Mouse (Mus musculus): ENCODE measurements around the gene Bptf. TPM values are rescaled to one million over a fixed set of nuclear protein-coding genes. Genes with fewer than 3 reads are reported as not detected.

Bptf gene
- polyA plus RNA-seq, 1 experiment from 2014 or later = 8.3 TPM

DNA sequence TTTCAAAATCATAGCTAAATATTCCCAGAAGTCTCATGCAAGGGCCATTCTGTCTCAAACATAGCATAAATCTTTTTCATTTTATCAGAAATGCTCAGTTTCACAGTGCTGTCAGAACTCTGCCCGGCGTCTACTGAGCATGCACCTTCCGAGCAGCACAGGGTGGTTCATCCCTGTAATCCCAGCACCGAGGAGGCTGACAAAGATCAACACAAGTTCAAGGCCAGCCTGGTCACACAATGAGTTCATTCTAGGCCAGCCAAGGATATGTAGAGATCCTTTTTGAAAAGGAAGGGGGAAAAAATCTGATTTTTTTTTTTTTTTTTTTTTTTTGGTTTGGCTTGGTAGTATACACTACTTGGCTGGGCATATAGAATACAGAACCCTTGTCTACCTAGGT, 6.9 kb downstream of the Bptf start:
- Histone ChIP-seq H3K27ac (ENCODE audit: low read depth) (peak overlapping the region; percentile 62), H3K9ac (replicated peaks) (no peak overlapping the region), H3K4me3 (ENCODE audit: low read depth, low read length) (no peak overlapping the region), H3K36me3 (replicated peaks; ENCODE audit: insufficient read depth, low read length) (no peaks in the 10 kb centered on the region), H3K9me3 (ENCODE audit: low read length) (no peaks in the 10 kb centered on the region), H3K4me1 (ENCODE audit: insufficient read depth) (peaks cover 30% of the 10 kb centered on the region), H3K27me3 (ENCODE audit: insufficient read depth, low read length) (no peaks in the 10 kb centered on the region), H3K4me2 (ENCODE audit: low read depth, low read length) (no peak overlapping the region; the same call in 1 of the 2 replicates)
- TF ChIP-seq EP300 (IDR thresholded peaks at IDR 0.05; ENCODE audit: low read depth) = no peak
- TF ChIP-seq CTCF (IDR thresholded peaks at IDR 0.05; ENCODE audit: low read depth) = no peak
- DNase-seq (no peak), ATAC-seq (no peak)
- WGBS (ENCODE audit: insufficient replicate concordance) = 69% methylated on average over 4 of the region's 4 CpGs

DNA sequence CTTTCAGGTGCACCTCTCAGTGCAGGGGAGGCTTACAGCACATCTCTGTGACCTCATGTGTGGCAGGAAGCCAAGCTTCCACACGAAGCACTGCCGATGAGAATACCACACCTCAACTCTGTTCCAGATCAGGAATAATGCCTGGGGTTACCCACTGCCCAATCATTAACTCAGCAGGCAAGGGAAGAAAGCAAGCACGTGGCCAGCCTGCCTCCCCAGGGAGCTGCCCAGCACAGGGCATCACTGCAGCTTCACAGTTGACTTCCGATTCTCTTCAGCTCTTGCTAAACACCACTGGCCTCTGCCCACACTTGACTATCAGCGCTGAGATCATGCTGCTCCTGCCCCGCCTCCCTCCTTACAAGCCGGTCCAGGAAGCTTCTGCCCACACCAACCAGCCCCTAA, 7.6 kb downstream of the Bptf start:
- WGBS (ENCODE audit: insufficient replicate concordance) = 8% methylated on average over 7 of the region's 7 CpGs
- TF ChIP-seq CTCF (IDR thresholded peaks at IDR 0.05; ENCODE audit: low read depth) (no peak), EP300 (IDR thresholded peaks at IDR 0.05; ENCODE audit: low read depth) (no peak)
- H3K4me1 ChIP-seq (ENCODE audit: insufficient read depth) = peaks cover 24% of the 10 kb centered on the region
- DNase-seq (peak; percentile 71), ATAC-seq (peak; percentile 94)
- no peak overlapping the region for H3K9ac ChIP-seq (replicated peaks)
- peak overlapping the region; percentile 46 for H3K4me2 ChIP-seq (ENCODE audit: low read depth, low read length)
- H3K27ac ChIP-seq (ENCODE audit: low read depth) = peak overlapping the region; percentile 62
- no peaks in the 10 kb centered on the region for H3K9me3 ChIP-seq (ENCODE audit: low read length)
- H3K4me3 ChIP-seq (ENCODE audit: low read depth, low read length) = no peak overlapping the region
- H3K36me3 ChIP-seq (replicated peaks; ENCODE audit: insufficient read depth, low read length) = no peaks in the 10 kb centered on the region
- no peaks in the 10 kb centered on the region for H3K27me3 ChIP-seq (ENCODE audit: insufficient read depth, low read length)

DNA sequence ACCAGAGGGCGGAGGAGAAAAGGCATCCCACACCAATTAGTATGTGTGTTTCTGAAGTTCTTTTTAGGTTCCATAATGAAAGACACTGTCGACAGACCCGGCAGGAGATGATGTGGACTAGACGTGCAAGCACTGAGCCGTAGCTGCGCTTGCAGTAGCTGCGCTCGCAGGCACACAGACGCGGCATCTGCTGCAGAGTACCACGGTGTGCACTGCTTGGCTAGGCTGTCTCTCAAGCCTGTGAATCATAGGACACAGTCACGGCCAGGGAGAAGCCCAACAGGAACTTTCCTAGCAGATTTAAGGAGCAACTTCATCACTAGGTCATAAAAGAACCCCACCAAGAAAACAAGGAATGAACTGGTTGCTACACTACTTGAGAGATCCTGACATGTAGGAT, 14.1 kb downstream of the Bptf start:
- DNase-seq = no peak
- WGBS (ENCODE audit: insufficient replicate concordance) = 83% methylated on average over 12 of the region's 12 CpGs
- Histone ChIP-seq H3K27ac (ENCODE audit: low read depth) (no peak overlapping the region), H3K4me2 (ENCODE audit: low read depth, low read length) (no peak overlapping the region), H3K4me1 (ENCODE audit: insufficient read depth) (peaks cover 4% of the 10 kb centered on the region), H3K36me3 (replicated peaks; ENCODE audit: insufficient read depth, low read length) (no peaks in the 10 kb centered on the region), H3K27me3 (ENCODE audit: insufficient read depth, low read length) (no peaks in the 10 kb centered on the region), H3K9ac (replicated peaks) (no peak overlapping the region), H3K4me3 (ENCODE audit: low read depth, low read length) (no peak overlapping the region), H3K9me3 (ENCODE audit: low read length) (no peaks in the 10 kb centered on the region)
- TF ChIP-seq EP300 (IDR thresholded peaks at IDR 0.05; ENCODE audit: low read depth) = no peak
- no peak for TF ChIP-seq CTCF (IDR thresholded peaks at IDR 0.05; ENCODE audit: low read depth)
- no peak for ATAC-seq

DNA sequence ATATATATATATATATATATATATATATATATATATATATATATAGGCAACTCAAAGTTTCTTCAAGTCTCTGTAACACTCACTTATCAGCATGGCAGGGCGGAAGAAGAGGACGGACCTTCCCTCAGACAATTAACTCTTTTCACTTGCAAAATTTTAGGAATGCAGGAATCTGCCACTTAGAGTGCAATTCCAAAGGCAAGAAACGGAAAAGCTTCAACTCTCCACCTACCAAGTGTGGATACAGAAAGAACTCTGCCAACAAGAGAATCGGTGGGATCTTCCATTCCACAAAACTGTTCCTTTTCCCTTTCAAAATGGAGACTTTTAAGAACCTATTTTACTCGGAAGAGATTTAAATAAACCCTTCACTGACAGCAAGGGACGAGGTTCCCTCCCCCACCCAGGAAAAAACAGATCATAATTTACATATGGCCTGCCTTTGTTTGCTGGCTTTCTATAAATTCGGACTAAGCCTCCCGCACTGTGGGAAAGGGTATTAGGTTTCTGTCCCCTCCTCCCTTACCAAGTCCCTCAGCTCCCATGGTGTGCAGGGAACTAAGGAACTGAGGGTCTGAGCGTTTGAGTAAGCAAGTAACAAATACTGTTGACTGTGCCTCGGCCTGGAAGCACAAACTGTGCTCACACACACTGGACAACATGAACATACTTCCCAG, 17.9 kb downstream of the Bptf start:
- H3K27me3 ChIP-seq (ENCODE audit: insufficient read depth, low read length) = no peaks in the 10 kb centered on the region
- TF ChIP-seq EP300 (IDR thresholded peaks at IDR 0.05; ENCODE audit: low read depth) = no peak
- TF ChIP-seq CTCF (IDR thresholded peaks at IDR 0.05; ENCODE audit: low read depth) = no peak
- H3K4me3 ChIP-seq (ENCODE audit: low read depth, low read length) = no peak overlapping the region
- H3K4me1 ChIP-seq (ENCODE audit: insufficient read depth) = 0 out of 2 replicates have a peak, but pooled peaks cover 3% of the 10 kb centered on the region
- WGBS (ENCODE audit: insufficient replicate concordance) = 51% methylated on average over 10 of the region's 10 CpGs
- H3K27ac ChIP-seq (ENCODE audit: low read depth) = no peak overlapping the region
- peaks cover 16% of the 10 kb centered on the region for H3K36me3 ChIP-seq (replicated peaks; ENCODE audit: insufficient read depth, low read length)
- H3K4me2 ChIP-seq (ENCODE audit: low read depth, low read length) = no peak overlapping the region
- H3K9me3 ChIP-seq (ENCODE audit: low read length) = no peaks in the 10 kb centered on the region
- DNase-seq = no peak
- no peak overlapping the region for H3K9ac ChIP-seq (replicated peaks)
- no peak for ATAC-seq

DNA sequence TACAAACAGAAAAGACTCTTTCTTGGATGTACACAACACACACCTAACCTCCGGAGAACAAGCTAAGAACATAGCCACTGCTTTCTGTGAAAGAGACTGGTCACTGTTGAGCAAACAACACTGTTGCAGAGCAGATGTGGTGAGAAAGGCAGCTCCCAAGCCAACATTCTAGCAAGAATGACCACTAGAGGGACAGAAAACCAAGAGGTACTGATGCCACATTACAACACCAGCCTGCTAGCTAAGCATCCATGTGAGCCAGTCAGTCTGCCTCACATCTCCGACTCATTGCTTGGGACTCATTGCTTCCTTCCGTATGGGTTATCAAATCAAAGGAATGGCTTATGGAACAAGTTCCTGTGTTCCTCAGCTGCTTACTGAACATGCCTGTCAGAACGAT, 18.8 kb downstream of the Bptf start:
- no peak overlapping the region for H3K27ac ChIP-seq (ENCODE audit: low read depth)
- 58% methylated on average over 4 of the region's 4 CpGs for WGBS (ENCODE audit: insufficient replicate concordance)
- H3K9me3 ChIP-seq (ENCODE audit: low read length) = no peaks in the 10 kb centered on the region
- no peak overlapping the region for H3K4me3 ChIP-seq (ENCODE audit: low read depth, low read length)
- no peak overlapping the region for H3K4me2 ChIP-seq (ENCODE audit: low read depth, low read length)
- peak; percentile 84 for TF ChIP-seq CTCF (IDR thresholded peaks at IDR 0.05; ENCODE audit: low read depth)
- TF ChIP-seq EP300 (IDR thresholded peaks at IDR 0.05; ENCODE audit: low read depth) = no peak
- ATAC-seq (peak; percentile 67), DNase-seq (peak; percentile 29)
- H3K9ac ChIP-seq (replicated peaks) = no peak overlapping the region
- H3K36me3 ChIP-seq (replicated peaks; ENCODE audit: insufficient read depth, low read length) = peaks cover 16% of the 10 kb centered on the region
- H3K4me1 ChIP-seq (ENCODE audit: insufficient read depth) = 0 out of 2 replicates have a peak, but pooled peaks cover 3% of the 10 kb centered on the region
- H3K27me3 ChIP-seq (ENCODE audit: insufficient read depth, low read length) = no peaks in the 10 kb centered on the region

DNA sequence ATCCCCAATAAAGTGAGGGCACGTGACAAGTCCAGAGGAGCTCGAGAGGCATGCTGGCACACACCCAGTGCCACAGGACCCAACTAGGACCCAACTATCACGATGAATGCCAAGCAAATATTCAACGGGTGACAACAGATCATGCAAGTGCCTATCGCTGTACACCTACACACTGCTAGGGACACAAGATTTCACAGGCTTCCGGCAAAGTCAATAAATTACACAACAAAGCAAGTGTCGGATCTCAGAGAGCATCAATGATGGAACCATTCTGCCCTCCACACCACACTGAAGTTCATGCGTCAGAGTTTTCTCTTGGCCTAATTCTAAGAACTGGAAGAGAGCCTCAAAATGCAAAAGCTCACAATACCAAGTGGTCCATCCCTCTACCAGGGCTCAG, 22.3 kb downstream of the Bptf start:
- Histone ChIP-seq H3K27me3 (ENCODE audit: insufficient read depth, low read length) (no peaks in the 10 kb centered on the region), H3K27ac (ENCODE audit: low read depth) (0 out of 2 replicates have a peak overlapping the region, but pooled peaks have one; percentile 44), H3K9me3 (ENCODE audit: low read length) (no peaks in the 10 kb centered on the region), H3K4me1 (ENCODE audit: insufficient read depth) (peaks cover 3% of the 10 kb centered on the region; the same call in 1 of the 2 replicates), H3K4me2 (ENCODE audit: low read depth, low read length) (no peak overlapping the region), H3K36me3 (replicated peaks; ENCODE audit: insufficient read depth, low read length) (peaks cover 18% of the 10 kb centered on the region), H3K4me3 (ENCODE audit: low read depth, low read length) (no peak overlapping the region), H3K9ac (replicated peaks) (no peak overlapping the region)
- 66% methylated on average over 8 of the region's 8 CpGs for WGBS (ENCODE audit: insufficient replicate concordance)
- TF ChIP-seq EP300 (IDR thresholded peaks at IDR 0.05; ENCODE audit: low read depth) (no peak), CTCF (IDR thresholded peaks at IDR 0.05; ENCODE audit: low read depth) (no peak)
- DNase-seq = no peak
- peak; percentile 79 for ATAC-seq

Data from liver, postnatal 0 days (tissue).